Mouse (Mus musculus) erythroblast, embryonic 14.5 days (primary cell): ENCODE data around the gene Rnf103.

ENCODE experiments used
- GATA1 ChIP-seq: IDR thresholded peaks from 2 replicates; pipeline ENCODE4 v1.6.1; 2012; ENCODE audit warnings: low read length, inconsistent platforms, mixed read lengths
- TAL1 ChIP-seq: IDR thresholded peaks from 3 replicates; pipeline ENCODE4 v1.6.1; 2012; ENCODE audit warnings: low read length, inconsistent platforms, mixed read lengths

GRCm38 (mm10) chr6:71527826-71528225, 34.1 kb downstream of the Rnf103 start:
- TF ChIP-seq TAL1 (no peak), GATA1 (no peak)
